Mouse (Mus musculus) kidney, adult 8-10 months (tissue): Measurements from ENCODE around the gene Spc24.
A peak's percentile ranks its signal among the peaks of the same experiment; 100 is the strongest.
"Not testable (repeated sequence)": the region's sequence is repeated elsewhere in the genome, so short reads cannot be mapped to it uniquely, and the experiment has no call there.

Experiments
- DNase-seq, 2 experiments: peaks; one replicate each; pipeline ENCODE4 v3.0.0; 2022

The Spc24 gene

GRCm38 (mm10) chr9:21784517-21785307, 24.6 kb upstream of the Spc24 start:
- no peak for DNase-seq

- no peak for DNase-seq
These were observed 21.8 kb upstream of the Spc24 start for GRCm38 (mm10) chr9:21781657-21782468.

GRCm38 (mm10) chr9:21777726-21778125, 17.6 kb upstream of the Spc24 start:
- no peak for DNase-seq

- no peak for DNase-seq
These were observed 14.2 kb upstream of the Spc24 start for GRCm38 (mm10) chr9:21774353-21774752.

- DNase-seq = not testable (repeated sequence)
These were observed 13.3 kb upstream of the Spc24 start for GRCm38 (mm10) chr9:21773396-21773795.

GRCm38 (mm10) chr9:21769558-21770183, 9.6 kb upstream of the Spc24 start:
- no peak for DNase-seq

- no peak for DNase-seq
These were observed 8.7 kb upstream of the Spc24 start for GRCm38 (mm10) chr9:21768511-21769411.

GRCm38 (mm10) chr9:21767896-21768295, 7.8 kb upstream of the Spc24 start:
- no peak for DNase-seq

GRCm38 (mm10) chr9:21764084-21764999, 4.2 kb upstream of the Spc24 start:
- no peak for DNase-seq

- peak in 1 of 2 experiments; percentile 33 for DNase-seq
These were observed 2.0 kb upstream of the Spc24 start for GRCm38 (mm10) chr9:21762135-21762534.

- DNase-seq = no peak
These were observed 385 bp downstream of the Spc24 start for GRCm38 (mm10) chr9:21759718-21760117.

- no peak for DNase-seq
These were observed 1.2 kb downstream of the Spc24 start for GRCm38 (mm10) chr9:21758576-21759529.

- peak in 1 of 2 experiments; percentile 33 for DNase-seq
These were observed 5.4 kb downstream of the Spc24 start for GRCm38 (mm10) chr9:21754516-21755321.

- DNase-seq = peak; percentile 62 to 69
These were observed 6.1 kb downstream of the Spc24 start for GRCm38 (mm10) chr9:21754003-21754402.

GRCm38 (mm10) chr9:21752252-21752792, 7.8 kb downstream of the Spc24 start:
- peak; percentile 52 to 67 for DNase-seq

- DNase-seq = peak in 1 of 2 experiments; percentile 36
These were observed 8.8 kb downstream of the Spc24 start for GRCm38 (mm10) chr9:21751347-21751746.

GRCm38 (mm10) chr9:21750370-21750769, 9.7 kb downstream of the Spc24 start:
- no peak for DNase-seq

GRCm38 (mm10) chr9:21749382-21750118, 10.6 kb downstream of the Spc24 start:
- DNase-seq = no peak
